Mouse (Mus musculus): ENCODE data around the gene Arsk. TPM values are rescaled to one million over a fixed set of nuclear protein-coding genes. Genes with fewer than 3 reads are reported as not detected.

Arsk gene
- total RNA-seq, 2 experiments from 2014 or later = 7.5 to 11.1 TPM

- peak in 1 of 2 experiments; percentile 11 for DNase-seq
Observed at GRCm38 (mm10) chr13:76024588-76024987, 73.9 kb downstream of the Arsk start.

DNA sequence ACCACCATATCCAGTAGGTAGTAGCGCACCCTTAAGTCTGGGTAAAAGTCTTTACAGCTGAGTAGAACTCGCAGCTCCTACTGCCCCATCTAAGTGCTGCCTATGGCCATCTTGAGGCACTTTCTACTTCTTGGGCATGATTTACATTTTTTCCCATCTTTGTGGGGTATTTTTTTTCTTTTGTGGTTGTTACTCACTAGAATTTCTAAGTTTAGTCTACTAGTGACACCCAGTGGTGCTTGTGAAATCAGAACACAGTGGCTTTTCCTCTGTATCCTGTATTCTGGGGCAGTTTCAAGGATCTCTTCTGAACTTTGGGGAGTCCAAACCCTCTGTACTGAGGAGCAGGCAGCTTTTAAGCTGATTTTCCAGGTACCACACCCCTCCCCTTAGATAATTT, 76.7 kb downstream of the Arsk start:
- no peak for DNase-seq

DNA sequence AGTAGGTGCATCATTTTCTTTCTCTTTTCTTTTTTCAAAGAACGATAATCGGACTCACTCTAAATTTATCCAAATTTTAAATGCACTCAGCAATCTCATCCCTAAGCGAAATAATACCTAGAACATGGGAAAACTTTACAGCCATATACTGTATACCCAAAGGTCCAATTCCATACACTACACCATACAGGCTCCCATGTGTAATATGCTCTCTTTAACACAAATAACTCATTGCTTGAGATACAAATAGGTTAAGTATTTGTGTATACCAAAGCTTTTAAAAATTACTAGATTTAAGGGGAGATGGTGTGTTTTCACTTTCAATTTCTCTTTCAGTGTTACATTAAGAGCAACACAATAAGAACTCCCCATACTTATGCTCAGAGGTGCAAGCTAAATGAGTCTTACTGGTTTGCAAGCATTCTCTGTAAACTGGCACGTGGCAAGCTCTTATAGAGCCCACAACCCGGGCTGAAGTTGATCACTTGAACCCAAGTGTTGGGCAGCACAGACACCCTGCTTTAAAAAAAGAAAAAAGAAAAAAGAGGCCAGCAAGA, 79.5 kb downstream of the Arsk start:
- DNase-seq = peak in 1 of 2 experiments; percentile 2

- peak; percentile 99 for DNase-seq
Observed at GRCm38 (mm10) chr13:76017974-76018843, 80.3 kb downstream of the Arsk start, which contains the start of gene Rfesd. Gene Rfesd (minus strand): TSS chr13:76018719.

DNA sequence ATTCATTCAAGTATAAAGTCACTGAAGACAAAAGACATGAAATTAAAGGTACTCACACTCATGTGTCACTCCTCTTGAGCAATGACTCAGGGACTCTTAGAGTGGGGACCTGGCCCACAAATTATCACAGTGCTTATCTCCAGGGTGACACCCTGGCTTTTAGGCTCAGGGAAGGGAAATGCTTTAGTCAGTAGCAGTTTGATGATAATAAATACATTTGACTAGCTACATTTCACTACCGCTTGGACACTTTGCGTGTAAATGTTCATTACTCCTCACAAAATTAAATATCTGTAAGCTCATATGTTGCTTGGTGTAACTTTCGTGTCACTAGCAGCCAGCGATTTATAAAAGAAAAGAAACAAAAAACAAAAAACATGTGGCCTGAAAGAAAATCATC, 81.0 kb downstream of the Arsk start:
- DNase-seq = no peak

DNA sequence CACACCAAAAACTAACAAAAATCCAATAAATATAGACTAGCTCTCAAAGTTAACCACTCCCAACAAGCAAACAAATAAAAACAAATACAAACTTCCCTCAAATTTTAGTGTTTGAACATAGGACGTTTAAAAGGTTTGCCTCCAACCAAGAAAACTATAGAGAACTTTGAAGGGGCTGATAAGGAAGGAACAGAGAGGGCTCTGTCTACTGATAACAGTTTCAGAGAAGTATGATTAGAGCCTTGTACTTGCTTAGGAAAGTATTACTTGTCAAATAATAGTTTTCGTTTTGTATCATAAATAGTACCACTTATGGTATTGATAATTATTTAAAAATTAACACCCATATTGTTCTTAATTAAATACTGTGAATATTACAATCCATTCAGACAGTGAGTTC, 83.9 kb downstream of the Arsk start:
- no peak for DNase-seq

Other genes with a start within 250 kb of the Arsk start
- gene Rhobtb3, start 154.7 kb downstream of the Arsk start, total RNA-seq (2021) = 1 to 10 TPM; 8.2 to 8.8 TPM
- gene Spata9, start 131.5 kb downstream of the Arsk start, total RNA-seq (2021) = not detected
- gene Rfesd, start 79.9 kb downstream of the Arsk start, total RNA-seq (2021) = 10 to 100 TPM; 19.0 to 24.4 TPM
- gene Gpr150, start 41.7 kb downstream of the Arsk start, total RNA-seq (2021) = not detected
- 10 to 100 TPM; 27.1 to 29.2 TPM for gene Ttc37, start 74 bp upstream of the Arsk start, total RNA-seq (2021)
- gene Fam81b, start 206.4 kb upstream of the Arsk start, total RNA-seq (2021) = not detected

Measured in adrenal gland, postnatal 36 days (tissue).